Mouse (Mus musculus) heart, postnatal 10 days (tissue): Measurements from ENCODE around the gene Zfp598. TPM values are rescaled to one million over a fixed set of nuclear protein-coding genes. Genes with fewer than 3 reads are reported as not detected.
"Not testable (repeated sequence)": the region's sequence is repeated elsewhere in the genome, so short reads cannot be mapped to it uniquely, and the experiment has no call there.

ENCODE experiments used
- DNase-seq, 2 experiments: peaks; one replicate each; pipeline ENCODE4 v3.0.0; 2021
- intact Hi-C: fragments of 180-260 bp; cut with DNase I; formaldehyde crosslinking; loops from one replicate; pipeline ENCODE4 v1.15.1; 2025
- total RNA-seq, 2 experiments: library from RNA; stranded (reverse); gene quantifications; 2 replicates each; pipeline ENCODE4 v1.2.3; 2021

Gene Zfp598
- total RNA-seq, 2 experiments from 2014 or later, result 25.1 to 25.4 TPM

- DNase-seq, result no peak
- intact Hi-C loops, result no loop called here
Observed at GRCm38 (mm10) chr17:24645916-24646315, 23.6 kb upstream of the Zfp598 start.

GRCm38 (mm10) chr17:24646381-24646780, 23.1 kb upstream of the Zfp598 start:
- no peak for DNase-seq
- intact Hi-C loops, result no loop called here

- intact Hi-C loops, result no loop called here
- DNase-seq, result no peak
Observed at GRCm38 (mm10) chr17:24647493-24647892, 22.0 kb upstream of the Zfp598 start.

- intact Hi-C loops, result no loop called here
- no peak for DNase-seq
Observed at GRCm38 (mm10) chr17:24648731-24649377, 20.6 kb upstream of the Zfp598 start.

GRCm38 (mm10) chr17:24649581-24650069, 19.9 kb upstream of the Zfp598 start:
- DNase-seq, result peak; percentile 71
- intact Hi-C loops, result loop anchor here (2.0 to 5.0 kb wide), 3 partner anchors 17 to 52 kb away; partner anchors contain the start of genes Nthl1 and Tsc2

GRCm38 (mm10) chr17:24650070-24650616, 19.3 kb upstream of the Zfp598 start, which contains the start of gene Slc9a3r2:
Gene Slc9a3r2 (minus strand): TSS chr17:24650327.
- peak; percentile 62 to 71 for DNase-seq
- intact Hi-C loops, result loop anchor here (2.0 to 5.0 kb wide), 3 partner anchors 17 to 53 kb away; partner anchors contain the start of genes Nthl1 and Tsc2

GRCm38 (mm10) chr17:24650766-24651165, 18.7 kb upstream of the Zfp598 start:
- intact Hi-C loops, result loop anchor here (2.0 to 5.0 kb wide), 3 partner anchors 18 to 53 kb away; partner anchors contain the start of genes Nthl1 and Tsc2

GRCm38 (mm10) chr17:24651835-24652234, 17.7 kb upstream of the Zfp598 start:
- intact Hi-C loops, result loop anchor here (2.0 to 5.0 kb wide), 3 partner anchors 19 to 55 kb away; partner anchors contain the start of genes Nthl1 and Tsc2
- DNase-seq, result no peak

More at GRCm38 (mm10) chr17:24650766-24651165, 18.7 kb upstream of the Zfp598 start:
- no peak for DNase-seq

GRCm38 (mm10) chr17:24653967-24654710, 15.3 kb upstream of the Zfp598 start:
- DNase-seq, result peak; percentile 79 to 88
- intact Hi-C loops, result loop anchor here (2.0 to 5.0 kb wide), 4 partner anchors 15 to 113 kb away; partner anchors contain the start of gene Zfp598

GRCm38 (mm10) chr17:24654969-24655368, 14.5 kb upstream of the Zfp598 start:
- DNase-seq, result no peak
- intact Hi-C loops, result loop anchor here (2.0 to 5.0 kb wide), 4 partner anchors 14 to 114 kb away; partner anchors contain the start of gene Zfp598

GRCm38 (mm10) chr17:24658017-24658758, 11.3 kb upstream of the Zfp598 start, which contains the start of gene Npw:
Gene Npw (minus strand): TSS chr17:24658457.
- no peak for DNase-seq
- intact Hi-C loops, result no loop called here

GRCm38 (mm10) chr17:24667011-24667410, 2.5 kb upstream of the Zfp598 start:
- intact Hi-C loops, result loop anchor here (5.0 kb wide), 1 partner anchor 190 kb away; the partner anchor contains the start of gene Mlst8

GRCm38 (mm10) chr17:24667416-24667815, 2.1 kb upstream of the Zfp598 start:
- intact Hi-C loops, result loop anchor here (5.0 kb wide), 1 partner anchor 190 kb away; the partner anchor contains the start of gene Mlst8
- DNase-seq, result peak; percentile 69 to 70

More at GRCm38 (mm10) chr17:24667011-24667410, 2.5 kb upstream of the Zfp598 start:
- not testable (repeated sequence) for DNase-seq

GRCm38 (mm10) chr17:24669214-24669544, 308 bp upstream of the Zfp598 start:
- not testable (repeated sequence) for DNase-seq
- intact Hi-C loops, result loop anchor here (2.0 to 5.0 kb wide), 2 partner anchors 14 to 192 kb away; partner anchors contain the start of gene Mlst8

GRCm38 (mm10) chr17:24670246-24670844, 858 bp downstream of the Zfp598 start:
- intact Hi-C loops, result no loop called here

GRCm38 (mm10) chr17:24671346-24671745, 1.9 kb downstream of the Zfp598 start:
- intact Hi-C loops, result no loop called here

More at GRCm38 (mm10) chr17:24670246-24670844, 858 bp downstream of the Zfp598 start:
- DNase-seq, result no peak

GRCm38 (mm10) chr17:24672141-24672540, 2.7 kb downstream of the Zfp598 start:
- peak; percentile 54 to 59 for DNase-seq
- intact Hi-C loops, result no loop called here

More at GRCm38 (mm10) chr17:24671346-24671745, 1.9 kb downstream of the Zfp598 start:
- DNase-seq, result no peak

GRCm38 (mm10) chr17:24674277-24674676, 4.8 kb downstream of the Zfp598 start:
- no peak for DNase-seq
- intact Hi-C loops, result no loop called here

- intact Hi-C loops, result no loop called here
Observed at GRCm38 (mm10) chr17:24676187-24676586, 6.7 kb downstream of the Zfp598 start.

More at GRCm38 (mm10) chr17:24676187-24676586, 6.7 kb downstream of the Zfp598 start:
- DNase-seq, result peak; percentile 75 to 88
